Mouse (Mus musculus): ENCODE measurements around the gene C1qtnf2. TPM values are rescaled to one million over a fixed set of nuclear protein-coding genes. Genes with fewer than 3 reads are reported as not detected.

C1qtnf2 gene
- polyA plus RNA-seq, 1 experiment from 2014 or later, result 1.1 TPM

DNA sequence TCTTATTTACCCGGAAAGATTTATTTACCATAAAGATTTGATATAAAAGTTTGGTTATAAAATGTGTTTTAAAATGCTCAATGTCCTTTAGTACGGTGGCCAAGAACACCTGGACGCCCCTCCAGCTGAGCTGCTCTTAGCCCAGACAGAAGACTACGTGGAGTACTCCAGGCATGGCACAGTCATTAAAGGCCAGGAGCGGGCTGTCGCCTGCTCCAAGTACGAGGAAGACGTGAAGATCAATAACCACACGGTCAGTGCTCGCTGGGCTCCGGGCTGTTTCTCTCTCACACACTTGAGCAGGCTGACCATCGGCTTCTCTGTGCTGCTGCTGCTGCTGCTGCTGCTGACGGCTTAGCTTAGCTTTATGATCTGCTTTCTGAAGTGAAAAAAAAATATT lies 30.9 kb upstream of the C1qtnf2 start:
- peaks cover 14% of the 10 kb centered on the region for H3K36me3 ChIP-seq (ENCODE audit: control insufficient read depth, insufficient read depth, low read length)
- H3K27ac ChIP-seq (ENCODE audit: low read depth, low read length), result no peak overlapping the region
- WGBS, result 95% methylated on average over 13 of the region's 13 CpGs
- ATAC-seq (replicated peaks; ENCODE audit: low FRiP score) (no peak), DNase-seq (ENCODE audit: low spot score) (no peak)
- no peak overlapping the region for H3K4me3 ChIP-seq (ENCODE audit: low read depth, low read length)
- H3K27me3 ChIP-seq (ENCODE audit: control insufficient read depth, insufficient read depth, low read length), result no peaks in the 10 kb centered on the region
- no peak overlapping the region for H3K4me2 ChIP-seq (ENCODE audit: low read depth, low read length, severe bottlenecking)
- no peaks in the 10 kb centered on the region for H3K9me3 ChIP-seq (ENCODE audit: control insufficient read depth, low read length)
- no peak overlapping the region for H3K9ac ChIP-seq (ENCODE audit: low read length)
- H3K4me1 ChIP-seq (replicated peaks; ENCODE audit: control insufficient read depth, insufficient read depth, low read length), result no peaks in the 10 kb centered on the region

- Histone ChIP-seq H3K27ac (ENCODE audit: low read depth, low read length) (no peak overlapping the region), H3K9me3 (ENCODE audit: control insufficient read depth, low read length) (no peaks in the 10 kb centered on the region), H3K4me2 (ENCODE audit: low read depth, low read length, severe bottlenecking) (no peak overlapping the region), H3K4me3 (ENCODE audit: low read depth, low read length) (no peak overlapping the region), H3K27me3 (ENCODE audit: control insufficient read depth, insufficient read depth, low read length) (no peaks in the 10 kb centered on the region), H3K36me3 (ENCODE audit: control insufficient read depth, insufficient read depth, low read length) (no peaks in the 10 kb centered on the region; the same call in 1 of the 2 replicates), H3K9ac (ENCODE audit: low read length) (no peak overlapping the region), H3K4me1 (replicated peaks; ENCODE audit: control insufficient read depth, insufficient read depth, low read length) (no peaks in the 10 kb centered on the region)
- 92% methylated on average over 2 of the region's 2 CpGs for WGBS
- DNase-seq (ENCODE audit: low spot score) (no peak), ATAC-seq (replicated peaks; ENCODE audit: low FRiP score) (no peak)
These were observed 24.2 kb upstream of the C1qtnf2 start for GRCm38 (mm10) chr11:43449916-43450315.

GRCm38 (mm10) chr11:43451322-43451721 lies 22.8 kb upstream of the C1qtnf2 start:
- Histone ChIP-seq H3K4me1 (replicated peaks; ENCODE audit: control insufficient read depth, insufficient read depth, low read length) (no peaks in the 10 kb centered on the region), H3K4me2 (ENCODE audit: low read depth, low read length, severe bottlenecking) (no peak overlapping the region), H3K27me3 (ENCODE audit: control insufficient read depth, insufficient read depth, low read length) (no peaks in the 10 kb centered on the region), H3K36me3 (ENCODE audit: control insufficient read depth, insufficient read depth, low read length) (no peaks in the 10 kb centered on the region; the same call in 1 of the 2 replicates), H3K9me3 (ENCODE audit: control insufficient read depth, low read length) (no peaks in the 10 kb centered on the region), H3K4me3 (ENCODE audit: low read depth, low read length) (no peak overlapping the region), H3K27ac (ENCODE audit: low read depth, low read length) (no peak overlapping the region), H3K9ac (ENCODE audit: low read length) (no peak overlapping the region)
- DNase-seq (ENCODE audit: low spot score) (no peak), ATAC-seq (replicated peaks; ENCODE audit: low FRiP score) (no peak)
- 74% methylated on average over 4 of the region's 4 CpGs for WGBS

GRCm38 (mm10) chr11:43452266-43452665 lies 21.8 kb upstream of the C1qtnf2 start:
- 78% methylated on average over 2 of the region's 2 CpGs for WGBS
- Histone ChIP-seq H3K4me1 (replicated peaks; ENCODE audit: control insufficient read depth, insufficient read depth, low read length) (no peaks in the 10 kb centered on the region), H3K9me3 (ENCODE audit: control insufficient read depth, low read length) (no peaks in the 10 kb centered on the region), H3K9ac (ENCODE audit: low read length) (no peak overlapping the region), H3K36me3 (ENCODE audit: control insufficient read depth, insufficient read depth, low read length) (no peaks in the 10 kb centered on the region; the same call in 1 of the 2 replicates), H3K4me3 (ENCODE audit: low read depth, low read length) (no peak overlapping the region), H3K27ac (ENCODE audit: low read depth, low read length) (no peak overlapping the region), H3K4me2 (ENCODE audit: low read depth, low read length, severe bottlenecking) (no peak overlapping the region), H3K27me3 (ENCODE audit: control insufficient read depth, insufficient read depth, low read length) (no peaks in the 10 kb centered on the region)
- ATAC-seq (replicated peaks; ENCODE audit: low FRiP score) (no peak), DNase-seq (ENCODE audit: low spot score) (no peak)

DNA sequence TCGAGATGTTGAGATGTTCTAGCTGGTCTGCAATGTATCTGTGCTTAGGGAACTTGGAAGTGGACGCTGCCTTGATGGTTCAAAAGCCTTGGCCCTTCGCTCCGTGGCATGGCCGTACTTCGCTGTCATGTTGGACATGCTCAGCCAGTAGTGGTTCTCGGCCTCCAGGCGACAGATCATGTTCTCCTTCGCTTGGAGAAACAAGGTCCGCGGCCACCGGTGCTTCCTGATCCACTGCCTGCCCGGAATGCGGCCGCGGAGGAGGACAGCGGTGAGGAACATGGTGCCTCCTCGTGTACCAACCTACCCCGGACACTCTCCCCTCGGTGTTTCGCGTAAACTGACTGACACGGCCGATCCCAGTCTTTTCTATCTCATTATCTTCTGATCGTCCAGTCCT lies 10.9 kb upstream of the C1qtnf2 start:
- Histone ChIP-seq H3K27ac (ENCODE audit: low read depth, low read length) (no peak overlapping the region), H3K4me1 (replicated peaks; ENCODE audit: control insufficient read depth, insufficient read depth, low read length) (no peaks in the 10 kb centered on the region), H3K4me3 (ENCODE audit: low read depth, low read length) (no peak overlapping the region), H3K9ac (ENCODE audit: low read length) (no peak overlapping the region), H3K27me3 (ENCODE audit: control insufficient read depth, insufficient read depth, low read length) (no peaks in the 10 kb centered on the region), H3K9me3 (ENCODE audit: control insufficient read depth, low read length) (no peaks in the 10 kb centered on the region), H3K36me3 (ENCODE audit: control insufficient read depth, insufficient read depth, low read length) (no peaks in the 10 kb centered on the region), H3K4me2 (ENCODE audit: low read depth, low read length, severe bottlenecking) (no peak overlapping the region)
- no peak for DNase-seq (ENCODE audit: low spot score)
- 96% methylated on average over 25 of the region's 25 CpGs for WGBS
- ATAC-seq (replicated peaks; ENCODE audit: low FRiP score), result no peak

DNA sequence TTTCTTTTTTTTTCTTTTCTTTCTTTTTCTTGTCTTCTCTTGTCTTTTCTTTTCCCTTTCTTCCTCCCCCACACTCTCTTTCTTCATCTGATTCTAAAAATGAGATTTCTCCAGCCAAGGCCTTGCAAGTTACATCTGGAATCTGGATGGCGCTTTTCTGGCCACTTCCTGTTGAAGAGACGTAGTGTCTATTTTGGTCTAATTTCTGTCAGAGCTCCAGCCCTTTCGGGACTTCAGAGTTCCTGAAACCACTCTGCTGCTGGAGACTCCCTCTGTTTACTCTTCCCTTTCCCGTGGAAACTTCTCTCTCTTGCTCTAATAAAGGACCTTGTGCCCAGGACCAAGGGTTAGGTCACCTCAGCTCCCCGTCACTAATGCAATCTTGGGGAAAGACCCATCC lies 4.0 kb upstream of the C1qtnf2 start:
- Histone ChIP-seq H3K27me3 (ENCODE audit: control insufficient read depth, insufficient read depth, low read length) (no peaks in the 10 kb centered on the region), H3K9ac (ENCODE audit: low read length) (no peak overlapping the region), H3K4me2 (ENCODE audit: low read depth, low read length, severe bottlenecking) (no peak overlapping the region), H3K4me3 (ENCODE audit: low read depth, low read length) (no peak overlapping the region), H3K4me1 (replicated peaks; ENCODE audit: control insufficient read depth, insufficient read depth, low read length) (peaks cover 4% of the 10 kb centered on the region; the same call in 1 of the 2 replicates), H3K36me3 (ENCODE audit: control insufficient read depth, insufficient read depth, low read length) (no peaks in the 10 kb centered on the region), H3K9me3 (ENCODE audit: control insufficient read depth, low read length) (no peaks in the 10 kb centered on the region), H3K27ac (ENCODE audit: low read depth, low read length) (no peak overlapping the region)
- ATAC-seq (replicated peaks; ENCODE audit: low FRiP score) (no peak), DNase-seq (ENCODE audit: low spot score) (no peak)
- 79% methylated on average over 5 of the region's 5 CpGs for WGBS

DNA sequence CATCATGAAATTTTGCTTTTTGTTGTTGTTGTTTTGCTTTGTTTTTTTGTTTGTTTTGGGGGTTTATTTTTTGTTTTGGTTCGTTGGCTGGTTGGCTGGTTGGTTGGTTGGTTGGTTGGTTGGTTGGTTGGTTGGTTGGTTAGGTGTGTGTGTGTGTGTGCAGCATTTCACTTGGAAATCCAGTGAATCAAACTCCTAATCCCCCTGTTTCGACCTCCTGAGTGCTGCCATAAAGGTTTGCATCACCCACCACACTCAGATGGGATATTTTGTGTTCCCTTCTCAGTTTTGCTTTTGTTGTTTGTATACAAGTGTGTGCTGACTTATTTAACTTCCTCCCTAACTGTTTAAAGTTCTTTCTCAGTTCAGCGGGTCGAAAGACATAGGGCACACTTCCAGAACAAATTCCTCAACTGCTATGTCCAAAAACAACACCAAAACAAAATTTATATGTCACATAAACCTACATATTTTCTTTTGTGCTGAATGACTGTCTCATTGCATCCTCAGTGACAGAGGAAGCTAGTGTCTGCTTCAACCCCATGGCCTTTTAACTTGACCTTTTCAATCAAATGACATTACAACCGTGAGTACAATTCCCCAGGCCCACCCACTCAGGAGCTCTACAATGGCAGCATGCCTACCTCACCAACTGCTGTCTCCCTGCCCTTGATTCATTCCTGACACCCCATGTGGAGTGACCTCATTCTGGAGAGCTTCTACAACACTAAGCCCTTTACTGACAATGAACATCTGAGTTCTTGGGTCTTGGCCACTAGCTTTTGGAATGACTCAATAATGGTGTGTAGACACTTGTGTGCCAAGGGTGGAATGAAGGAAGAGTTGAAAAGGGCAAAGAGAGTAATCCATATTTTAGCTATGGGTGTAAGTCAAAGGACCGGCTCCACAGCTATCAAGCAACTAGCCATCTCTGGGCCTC lies 2.9 kb upstream of the C1qtnf2 start:
- no peak overlapping the region for H3K27ac ChIP-seq (ENCODE audit: low read depth, low read length)
- DNase-seq (ENCODE audit: low spot score) (no peak), ATAC-seq (replicated peaks; ENCODE audit: low FRiP score) (no peak)
- H3K4me2 ChIP-seq (ENCODE audit: low read depth, low read length, severe bottlenecking), result no peak overlapping the region
- H3K4me1 ChIP-seq (replicated peaks; ENCODE audit: control insufficient read depth, insufficient read depth, low read length), result peaks cover 4% of the 10 kb centered on the region; the same call in 1 of the 2 replicates
- WGBS, result 74% methylated on average over 6 of the region's 6 CpGs
- H3K9me3 ChIP-seq (ENCODE audit: control insufficient read depth, low read length), result no peaks in the 10 kb centered on the region
- H3K27me3 ChIP-seq (ENCODE audit: control insufficient read depth, insufficient read depth, low read length), result no peaks in the 10 kb centered on the region
- H3K4me3 ChIP-seq (ENCODE audit: low read depth, low read length), result no peak overlapping the region
- no peak overlapping the region for H3K9ac ChIP-seq (ENCODE audit: low read length)
- H3K36me3 ChIP-seq (ENCODE audit: control insufficient read depth, insufficient read depth, low read length), result no peaks in the 10 kb centered on the region

- Histone ChIP-seq H3K27me3 (ENCODE audit: control insufficient read depth, insufficient read depth, low read length) (no peaks in the 10 kb centered on the region), H3K4me1 (replicated peaks; ENCODE audit: control insufficient read depth, insufficient read depth, low read length) (peaks cover 4% of the 10 kb centered on the region; the same call in 1 of the 2 replicates), H3K27ac (ENCODE audit: low read depth, low read length) (no peak overlapping the region), H3K4me3 (ENCODE audit: low read depth, low read length) (no peak overlapping the region), H3K9me3 (ENCODE audit: control insufficient read depth, low read length) (no peaks in the 10 kb centered on the region), H3K9ac (ENCODE audit: low read length) (no peak overlapping the region), H3K4me2 (ENCODE audit: low read depth, low read length, severe bottlenecking) (no peak overlapping the region), H3K36me3 (ENCODE audit: control insufficient read depth, insufficient read depth, low read length) (no peaks in the 10 kb centered on the region)
- WGBS, result 83% methylated on average over 1 of the region's 1 CpGs
- ATAC-seq (replicated peaks; ENCODE audit: low FRiP score) (no peak), DNase-seq (ENCODE audit: low spot score) (no peak)
These were observed 961 bp upstream of the C1qtnf2 start for GRCm38 (mm10) chr11:43473115-43473514.

All from forebrain, embryonic 11.5 days (tissue).